Mouse (Mus musculus) frontal cortex, postnatal 14 days (tissue): Measurements from ENCODE around the gene Fgfr2.
"Not testable (repeated sequence)": the region's sequence is repeated elsewhere in the genome, so short reads cannot be mapped to it uniquely, and the experiment has no call there.

ENCODE experiments used
- DNase-seq, 2 experiments: peaks; one replicate each; pipeline ENCODE4 v3.0.0; 2022; ENCODE audit warnings: low spot score in 2 of 2

Fgfr2 gene

GRCm38 (mm10) chr7:132448511-132449154 lies 674.5 kb downstream of the Fgfr2 start:
- DNase-seq: no peak

GRCm38 (mm10) chr7:132447558-132447957 lies 675.6 kb downstream of the Fgfr2 start:
- DNase-seq: no peak

- no peak for DNase-seq
Observed at GRCm38 (mm10) chr7:132446841-132447240, 676.3 kb downstream of the Fgfr2 start.

- DNase-seq: no peak
Observed at GRCm38 (mm10) chr7:132444221-132444620, 678.9 kb downstream of the Fgfr2 start.

GRCm38 (mm10) chr7:132443769-132444168 lies 679.4 kb downstream of the Fgfr2 start:
- DNase-seq: no peak

GRCm38 (mm10) chr7:132443134-132443533 lies 680.0 kb downstream of the Fgfr2 start:
- DNase-seq: no peak

- DNase-seq: not testable (repeated sequence)
Observed at GRCm38 (mm10) chr7:132442133-132442763, 680.9 kb downstream of the Fgfr2 start.

GRCm38 (mm10) chr7:132439916-132440315 lies 683.2 kb downstream of the Fgfr2 start:
- DNase-seq: no peak

GRCm38 (mm10) chr7:132438060-132438459 lies 685.1 kb downstream of the Fgfr2 start:
- DNase-seq: no peak

GRCm38 (mm10) chr7:132437431-132437830 lies 685.7 kb downstream of the Fgfr2 start:
- DNase-seq: no peak

- no peak for DNase-seq
Observed at GRCm38 (mm10) chr7:132435486-132436055, 687.6 kb downstream of the Fgfr2 start.

GRCm38 (mm10) chr7:132429324-132429723 lies 693.8 kb downstream of the Fgfr2 start:
- no peak for DNase-seq

GRCm38 (mm10) chr7:132428308-132428707 lies 694.8 kb downstream of the Fgfr2 start:
- DNase-seq: no peak

GRCm38 (mm10) chr7:132426069-132426468 lies 697.1 kb downstream of the Fgfr2 start:
- DNase-seq: no peak

GRCm38 (mm10) chr7:132425364-132425999 lies 697.7 kb downstream of the Fgfr2 start:
- DNase-seq: no peak

- DNase-seq: no peak
Observed at GRCm38 (mm10) chr7:132423570-132423969, 699.6 kb downstream of the Fgfr2 start.

- no peak for DNase-seq
Observed at GRCm38 (mm10) chr7:132419378-132420255, 703.5 kb downstream of the Fgfr2 start.

GRCm38 (mm10) chr7:132416866-132417265 lies 706.3 kb downstream of the Fgfr2 start:
- DNase-seq: no peak

- DNase-seq: no peak
Observed at GRCm38 (mm10) chr7:132415866-132416265, 707.3 kb downstream of the Fgfr2 start.

- DNase-seq: no peak
Observed at GRCm38 (mm10) chr7:132412520-132412919, 710.6 kb downstream of the Fgfr2 start.

GRCm38 (mm10) chr7:132411708-132412107 lies 711.4 kb downstream of the Fgfr2 start:
- no peak for DNase-seq

- DNase-seq: no peak
Observed at GRCm38 (mm10) chr7:132410958-132411357, 712.2 kb downstream of the Fgfr2 start.
